Mouse (Mus musculus) C3H10T1/2 (cell line): Measurements from ENCODE around the gene Adamts3. TPM values are rescaled to one million over a fixed set of nuclear protein-coding genes. Genes with fewer than 3 reads are reported as not detected.

Source experiments
- polyA plus RNA-seq, 2 experiments: library from polyadenylated mRNA; unstranded; fragments of >200 nt; fragmentation: generic; extraction: Trizol; gene quantifications; one replicate each; pipeline ENCODE4 v1.2.1; 2012; ENCODE audit warnings: missing spikeins in 2 of 2

Adamts3 gene
- polyA plus RNA-seq: not detected

DNA sequence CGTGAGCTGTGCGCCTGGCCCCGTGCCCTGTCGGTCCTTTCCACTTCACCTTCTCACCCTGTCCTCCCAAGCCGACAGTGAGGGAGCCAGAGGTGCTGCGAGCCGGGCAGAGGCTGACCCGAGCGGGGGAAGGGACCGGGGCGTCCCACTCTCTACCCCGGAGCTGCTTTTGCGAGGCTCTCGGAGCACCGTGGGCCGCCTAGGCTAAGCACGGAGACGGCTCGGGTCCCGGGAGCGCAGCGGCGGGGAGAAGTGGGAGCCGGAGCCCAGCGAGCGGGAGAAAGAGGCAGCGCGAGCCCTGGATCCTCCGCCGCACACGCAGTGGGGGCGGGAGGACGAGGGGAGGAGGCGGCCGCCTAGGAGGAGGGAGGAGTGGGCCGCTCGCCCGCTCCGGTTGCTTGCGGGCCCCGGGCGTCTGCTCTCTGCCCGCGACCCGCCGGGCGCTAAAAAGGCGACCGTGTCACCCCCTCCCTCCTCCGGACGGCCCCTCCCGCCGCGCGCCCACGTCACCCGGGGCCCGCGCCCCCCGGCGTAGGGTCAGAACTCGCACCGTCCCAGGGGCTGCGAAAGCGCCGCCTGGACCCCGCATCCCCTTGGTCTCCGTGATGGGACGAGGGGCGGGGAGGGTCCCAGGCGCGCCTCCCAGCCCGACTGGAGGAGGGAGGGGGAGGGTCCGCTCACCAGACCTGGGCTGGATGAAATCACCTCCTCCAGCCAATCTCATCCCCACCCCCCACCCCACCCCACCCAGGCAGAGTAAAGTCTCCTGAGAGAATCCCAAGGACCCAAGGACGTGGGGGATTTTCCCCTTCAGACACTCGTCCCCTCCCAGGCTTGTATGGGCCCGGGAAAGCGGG is at the start of gene Adamts3:
Gene Adamts3 (minus strand): TSS at position 284 of the 857 bp plus-strand sequence.

